Mouse (Mus musculus) heart, embryonic 12.5 days (tissue): ENCODE data around the gene Ppp6r1. TPM values are rescaled to one million over a fixed set of nuclear protein-coding genes. Genes with fewer than 3 reads are reported as not detected.
A peak's percentile ranks its signal among the peaks of the same experiment; 100 is the strongest.

Experiments used
- ATAC-seq: fragments of 200-750 bp; cut with Nextera tagmentation; 2 replicates; pipeline ENCODE4 v1.8.0; 2017; ENCODE audit warnings: moderate TSS enrichment, moderate library complexity; ENCODE audit not compliant: insufficient number of reproducible peaks, low FRiP score
- H3K27ac ChIP-seq: fragments of 300-500 bp; sonication (generic); 2 replicates; pipeline ENCODE4 v1.5.1; 2016; ENCODE audit warnings: mild to moderate bottlenecking, moderate library complexity; ENCODE audit not compliant: poor library complexity, severe bottlenecking
- H3K27me3 ChIP-seq: fragments of 300-500 bp; sonication (generic); replicated peaks from 2 replicates; pipeline ENCODE4 v1.6.1; 2016; ENCODE audit warnings: mild to moderate bottlenecking, moderate library complexity
- H3K36me3 ChIP-seq: fragments of 300-500 bp; sonication (generic); 2 replicates; pipeline ENCODE4 v1.6.1; 2016; ENCODE audit warnings: mild to moderate bottlenecking, moderate library complexity
- H3K4me1 ChIP-seq: fragments of 300-500 bp; sonication (generic); replicated peaks from 2 replicates; pipeline ENCODE4 v1.6.1; 2016; ENCODE audit warnings: mild to moderate bottlenecking
- H3K4me2 ChIP-seq: fragments of 300-500 bp; sonication (generic); 2 replicates; pipeline ENCODE4 v1.6.1; 2016; ENCODE audit warnings: mild to moderate bottlenecking, moderate library complexity
- H3K4me3 ChIP-seq: fragments of 300-500 bp; sonication (generic); 2 replicates; pipeline ENCODE4 v1.5.1; 2016; ENCODE audit warnings: mild to moderate bottlenecking
- H3K9ac ChIP-seq: fragments of 300-500 bp; sonication (generic); 2 replicates; pipeline ENCODE4 v1.6.1; 2016; ENCODE audit warnings: mild to moderate bottlenecking, moderate library complexity
- H3K9me3 ChIP-seq: fragments of 300-500 bp; sonication (generic); replicated peaks from 2 replicates; pipeline ENCODE4 v1.6.1; 2016; ENCODE audit warnings: mild to moderate bottlenecking, moderate library complexity
- WGBS: fragments of 180-500 bp; shearing (Covaris S2); methylation state at CpG from one replicate; pipeline ENCODE4 v1.1.7; 2016; 5-methylcytosine and 5-hydroxymethylcytosine counted together
- polyA plus RNA-seq: library from polyadenylated mRNA; unstranded; fragments of >200 nt; fragmentation: Nextera tagmentation; extraction: Ambion mirVana; gene quantifications from 2 replicates; pipeline ENCODE4 v1.2.1, GENCODE M21; 2016

Ppp6r1 gene
- 9.8 and 10.2 TPM in 2 replicates for polyA plus RNA-seq

- Histone ChIP-seq H3K4me1 (peaks cover 44% of the 10 kb centered on the region), H3K9ac (peak within 1 kb of the TSS; percentile 91), H3K4me3 (peak within 1 kb of the TSS; percentile 71), H3K27me3 (no peaks in the 10 kb centered on the region), H3K4me2 (peak within 1 kb of the TSS; percentile 95), H3K27ac (peak within 1 kb of the TSS; percentile 96), H3K36me3 (peaks cover 25% of the 10 kb centered on the region), H3K9me3 (no peaks in the 10 kb centered on the region)
- under 1% methylated on average over 54 of the region's 54 CpGs for WGBS
- peak; percentile 98 for ATAC-seq
Measured at GRCm38 (mm10) chr7:4658912-4659551, at the start of gene Ppp6r1. Gene Ppp6r1 (minus strand): TSS chr7:4659019.

DNA sequence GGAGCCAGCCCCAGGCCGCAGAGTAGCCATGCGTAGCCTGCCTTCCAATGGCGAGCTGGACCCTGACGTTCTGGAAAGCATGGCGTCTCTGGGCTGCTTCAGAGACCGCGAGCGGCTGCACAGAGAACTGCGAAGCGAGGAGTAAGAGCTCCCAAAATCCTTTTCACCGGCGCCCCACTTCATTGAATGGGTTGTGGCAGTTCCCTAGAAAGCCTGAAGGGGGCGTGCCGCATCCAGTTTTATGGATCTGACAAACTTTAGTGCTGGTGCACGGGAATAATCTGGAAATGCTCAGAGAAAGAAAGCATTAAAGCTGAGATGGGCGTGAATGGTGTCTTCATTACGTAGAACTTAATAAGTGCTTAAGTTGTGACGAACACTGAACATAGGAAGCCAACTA, 46.3 kb upstream of the Ppp6r1 start:
- Histone ChIP-seq H3K36me3 (peaks cover 67% of the 10 kb centered on the region), H3K27me3 (no peaks in the 10 kb centered on the region), H3K4me3 (no peak overlapping the region), H3K9ac (no peak overlapping the region), H3K9me3 (no peaks in the 10 kb centered on the region), H3K4me1 (no peaks in the 10 kb centered on the region), H3K27ac (no peak overlapping the region), H3K4me2 (no peak overlapping the region)
- WGBS: 43% methylated on average over 18 of the region's 18 CpGs
- ATAC-seq: no peak

DNA sequence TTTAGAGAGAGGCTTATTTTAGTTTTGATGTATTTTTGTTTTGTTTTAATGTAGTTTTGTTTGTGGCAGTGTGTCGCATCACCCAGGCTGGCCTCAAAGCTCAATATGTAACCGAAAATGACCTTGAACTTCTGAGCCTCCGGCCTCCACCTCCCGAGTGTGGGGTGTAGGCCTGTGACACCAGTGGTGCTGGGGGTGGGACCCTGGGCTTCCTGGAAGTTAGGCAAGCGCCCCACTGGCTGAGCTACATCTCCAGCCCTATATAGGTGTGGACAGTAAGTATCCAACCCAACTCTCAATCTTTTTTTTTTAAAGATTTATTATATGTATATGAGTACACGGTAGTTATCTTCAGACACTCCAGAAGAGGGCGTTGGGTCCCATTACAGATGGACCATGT, 44.4 kb upstream of the Ppp6r1 start:
- no peak for ATAC-seq
- WGBS: 89% methylated on average over 7 of the region's 7 CpGs
- Histone ChIP-seq H3K36me3 (peaks cover 65% of the 10 kb centered on the region), H3K9me3 (no peaks in the 10 kb centered on the region), H3K27me3 (no peaks in the 10 kb centered on the region), H3K4me3 (no peak overlapping the region), H3K4me1 (no peaks in the 10 kb centered on the region), H3K27ac (no peak overlapping the region), H3K4me2 (no peak overlapping the region), H3K9ac (no peak overlapping the region)

- no peak for ATAC-seq
- peaks cover 62% of the 10 kb centered on the region for H3K36me3 ChIP-seq
- no peaks in the 10 kb centered on the region for H3K9me3 ChIP-seq
- H3K27me3 ChIP-seq: no peaks in the 10 kb centered on the region
- no peak overlapping the region for H3K27ac ChIP-seq
- no peak overlapping the region for H3K9ac ChIP-seq
- no peak overlapping the region for H3K4me3 ChIP-seq
- H3K4me1 ChIP-seq: no peaks in the 10 kb centered on the region
- no peak overlapping the region for H3K4me2 ChIP-seq
- 76% methylated on average over 8 of the region's 8 CpGs for WGBS
Measured at GRCm38 (mm10) chr7:4702334-4702733, 43.5 kb upstream of the Ppp6r1 start.

- no peak for ATAC-seq
- H3K27me3 ChIP-seq: no peaks in the 10 kb centered on the region
- H3K36me3 ChIP-seq: peaks cover 50% of the 10 kb centered on the region
- no peaks in the 10 kb centered on the region for H3K9me3 ChIP-seq
- no peak overlapping the region for H3K4me3 ChIP-seq
- H3K4me1 ChIP-seq: peaks cover 20% of the 10 kb centered on the region
- 72% methylated on average over 6 of the region's 6 CpGs for WGBS
- no peak overlapping the region for H3K4me2 ChIP-seq
- no peak overlapping the region for H3K27ac ChIP-seq
- H3K9ac ChIP-seq: no peak overlapping the region
Measured at GRCm38 (mm10) chr7:4693004-4693403, 34.2 kb upstream of the Ppp6r1 start.

GRCm38 (mm10) chr7:4690951-4691653, 32.3 kb upstream of the Ppp6r1 start:
- Histone ChIP-seq H3K4me2 (peak overlapping the region; percentile 97), H3K27ac (peak overlapping the region; percentile 74), H3K9me3 (no peaks in the 10 kb centered on the region), H3K4me3 (peak overlapping the region; percentile 92), H3K36me3 (peaks cover 36% of the 10 kb centered on the region), H3K27me3 (no peaks in the 10 kb centered on the region), H3K9ac (peak overlapping the region; percentile 99), H3K4me1 (peaks cover 20% of the 10 kb centered on the region)
- WGBS: 10% methylated on average over 19 of the region's 35 CpGs
- peak; percentile 64 for ATAC-seq

DNA sequence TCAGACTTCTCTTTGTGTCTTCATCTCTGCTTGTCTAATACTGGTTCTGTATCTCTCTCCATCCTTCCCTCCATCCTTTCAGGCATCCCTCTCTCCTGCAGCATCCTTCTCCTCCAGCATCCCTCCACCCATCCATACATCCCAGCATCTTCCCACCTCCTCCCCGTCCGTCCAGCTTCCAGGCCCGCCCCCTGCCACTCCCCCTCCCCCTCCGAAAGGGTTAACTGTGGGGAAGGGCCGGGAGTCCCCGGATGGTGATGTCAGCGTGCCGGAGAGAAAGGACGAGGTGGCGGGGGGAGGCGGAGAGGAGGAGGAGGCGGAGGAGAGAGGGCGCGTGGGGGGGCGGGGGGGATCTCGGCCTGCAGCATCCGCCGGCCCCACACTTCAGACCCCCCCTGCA, 31.6 kb upstream of the Ppp6r1 start, which contains the start of gene Brsk1:
Gene Brsk1, plus strand, starts transcription at position 218 of the 400 bp plus-strand sequence.
- peak within 1 kb of the TSS; percentile 74 for H3K27ac ChIP-seq
- 3% methylated on average over 6 of the region's 18 CpGs for WGBS
- H3K4me2 ChIP-seq: peak within 1 kb of the TSS; percentile 97
- peak within 1 kb of the TSS; percentile 92 for H3K4me3 ChIP-seq
- peaks cover 30% of the 10 kb centered on the region for H3K36me3 ChIP-seq
- no peaks in the 10 kb centered on the region for H3K9me3 ChIP-seq
- H3K4me1 ChIP-seq: peaks cover 20% of the 10 kb centered on the region
- peak within 1 kb of the TSS; percentile 99 for H3K9ac ChIP-seq
- ATAC-seq: peak; percentile 60
- no peaks in the 10 kb centered on the region for H3K27me3 ChIP-seq

GRCm38 (mm10) chr7:4684632-4685417, 26.0 kb upstream of the Ppp6r1 start, which contains the start of gene Hspbp1:
Gene Hspbp1 (minus strand): TSS chr7:4685068.
- H3K27me3 ChIP-seq: no peaks in the 10 kb centered on the region
- WGBS: under 1% methylated on average over 32 of the region's 32 CpGs
- ATAC-seq: peak; percentile 97
- H3K9me3 ChIP-seq: no peaks in the 10 kb centered on the region
- peaks cover 18% of the 10 kb centered on the region for H3K36me3 ChIP-seq
- H3K9ac ChIP-seq: peak within 1 kb of the TSS; percentile 67
- peaks cover 6% of the 10 kb centered on the region for H3K4me1 ChIP-seq
- H3K4me3 ChIP-seq: peak within 1 kb of the TSS; percentile 82
- peak within 1 kb of the TSS; percentile 50 for H3K27ac ChIP-seq
- peak within 1 kb of the TSS; percentile 94 for H3K4me2 ChIP-seq

DNA sequence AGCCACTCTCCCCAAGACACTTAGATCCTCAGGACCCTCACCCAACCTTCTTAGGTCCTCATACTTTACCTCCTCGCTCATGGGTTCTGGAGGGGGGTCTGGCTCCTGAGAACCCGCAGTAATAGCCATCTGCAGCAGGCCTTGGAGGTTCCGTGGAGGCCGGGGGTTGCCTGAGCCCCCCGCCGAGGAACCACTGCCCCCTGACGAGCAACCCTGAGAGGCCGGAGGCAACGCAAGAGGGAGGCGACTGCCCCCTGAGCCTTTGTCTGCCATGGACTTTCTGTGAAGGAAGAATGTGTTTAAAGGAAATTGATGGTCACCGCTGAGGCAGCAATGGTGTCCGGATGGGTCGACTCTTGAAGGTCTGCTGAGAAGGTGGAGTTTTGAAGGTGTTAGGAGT, 25.4 kb upstream of the Ppp6r1 start:
- H3K9ac ChIP-seq: peak overlapping the region; percentile 67
- H3K27ac ChIP-seq: peak overlapping the region; percentile 50; the same call in 1 of the 2 replicates
- no peaks in the 10 kb centered on the region for H3K27me3 ChIP-seq
- peak; percentile 2; the same call in 1 of the 2 replicates for ATAC-seq
- peak overlapping the region; percentile 94 for H3K4me2 ChIP-seq
- H3K36me3 ChIP-seq: peaks cover 21% of the 10 kb centered on the region
- no peaks in the 10 kb centered on the region for H3K9me3 ChIP-seq
- 5% methylated on average over 13 of the region's 13 CpGs for WGBS
- H3K4me3 ChIP-seq: peak overlapping the region; percentile 82
- H3K4me1 ChIP-seq: peaks cover 6% of the 10 kb centered on the region

DNA sequence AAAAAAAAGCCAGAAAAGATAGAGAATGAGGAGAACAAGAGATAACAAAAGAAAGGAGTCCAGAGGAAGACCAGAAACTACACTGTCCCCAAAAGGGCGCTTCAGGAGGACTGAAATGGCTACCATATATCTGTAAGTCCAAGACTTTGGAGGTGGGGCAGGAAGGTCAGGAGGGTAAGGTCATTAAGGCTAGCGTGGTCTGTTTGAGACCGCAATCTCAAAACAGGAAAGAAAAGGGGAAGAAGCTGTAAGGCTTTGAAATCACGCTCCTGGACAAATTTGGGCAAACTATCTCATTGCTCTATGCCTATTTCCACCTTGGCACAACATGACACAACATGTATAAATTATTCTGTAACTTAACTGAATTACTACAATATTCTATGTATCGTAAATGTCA, 24.5 kb upstream of the Ppp6r1 start:
- Histone ChIP-seq H3K4me1 (peaks cover 6% of the 10 kb centered on the region), H3K9me3 (no peaks in the 10 kb centered on the region), H3K4me2 (no peak overlapping the region), H3K9ac (no peak overlapping the region), H3K36me3 (peaks cover 25% of the 10 kb centered on the region), H3K27me3 (no peaks in the 10 kb centered on the region), H3K4me3 (no peak overlapping the region), H3K27ac (no peak overlapping the region)
- 87% methylated on average over 5 of the region's 5 CpGs for WGBS
- no peak for ATAC-seq

DNA sequence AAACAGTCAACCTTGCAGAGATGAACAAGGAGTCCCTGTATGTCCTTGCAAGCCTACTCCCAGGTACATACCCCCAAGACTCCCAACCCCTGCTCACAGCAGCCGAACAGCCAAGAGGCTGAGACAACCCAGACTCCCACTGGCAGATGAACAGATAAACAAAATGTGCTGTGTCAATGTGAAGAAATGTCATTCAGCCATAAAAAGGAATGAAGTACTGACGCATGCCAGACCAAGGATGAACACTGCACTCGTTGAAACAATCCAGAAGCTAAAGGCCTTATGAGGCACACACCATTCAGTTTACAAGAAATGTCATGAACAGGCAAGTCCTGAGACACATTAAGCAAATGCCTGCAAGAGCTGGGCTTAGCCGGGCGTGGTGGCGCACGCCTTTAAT, 16.4 kb upstream of the Ppp6r1 start:
- Histone ChIP-seq H3K9me3 (no peaks in the 10 kb centered on the region), H3K36me3 (peaks cover 66% of the 10 kb centered on the region), H3K4me1 (no peaks in the 10 kb centered on the region), H3K9ac (no peak overlapping the region), H3K27me3 (no peaks in the 10 kb centered on the region), H3K27ac (no peak overlapping the region), H3K4me3 (no peak overlapping the region), H3K4me2 (no peak overlapping the region)
- no peak for ATAC-seq
- 65% methylated on average over 7 of the region's 7 CpGs for WGBS
